Mouse (Mus musculus) intestine, embryonic 14.5 days (tissue): Measurements from ENCODE around the gene 3830417A13Rik. TPM values are rescaled to one million over a fixed set of nuclear protein-coding genes. Genes with fewer than 3 reads are reported as not detected.

Source experiments
- ATAC-seq: fragments of 200-750 bp; cut with Nextera tagmentation; replicated peaks from 2 replicates; pipeline ENCODE4 v1.8.0; 2017; ENCODE audit warnings: low read depth, moderate number of reproducible peaks, moderate TSS enrichment, moderate library complexity; ENCODE audit not compliant: low FRiP score, low TSS enrichment
- DNase-seq: peaks from one replicate; pipeline ENCODE4 v3.0.0-alpha.2; 2018; ENCODE audit warnings: low spot score
- H3K27ac ChIP-seq: fragments of 300-500 bp; sonication (generic); 2 replicates; pipeline ENCODE4 v1.5.1; 2014; ENCODE audit warnings: low read depth, mild to moderate bottlenecking, control low read depth
- H3K27me3 ChIP-seq: fragments of 300-500 bp; sonication (generic); replicated peaks from 2 replicates; pipeline ENCODE4 v1.6.1; 2014; ENCODE audit warnings: low read length, control low read depth; ENCODE audit not compliant: control insufficient read depth, insufficient read depth
- H3K36me3 ChIP-seq: fragments of 300-500 bp; sonication (generic); 2 replicates; pipeline ENCODE4 v1.6.1; 2014; ENCODE audit warnings: low read length, control low read depth; ENCODE audit not compliant: control insufficient read depth, insufficient read depth
- H3K4me1 ChIP-seq: fragments of 300-500 bp; sonication (generic); replicated peaks from 2 replicates; pipeline ENCODE4 v1.6.1; 2014; ENCODE audit warnings: low read length, control low read depth, mixed read lengths; ENCODE audit not compliant: control insufficient read depth, insufficient read depth
- H3K4me2 ChIP-seq: fragments of 300-500 bp; sonication (generic); 2 replicates; pipeline ENCODE4 v1.6.1; 2014; ENCODE audit warnings: low read length
- H3K4me3 ChIP-seq: fragments of 300-500 bp; sonication (generic); 2 replicates; pipeline ENCODE4 v1.5.1; 2014; ENCODE audit warnings: low read depth, low read length, control low read depth, mixed read lengths
- H3K9ac ChIP-seq: fragments of 300-500 bp; sonication (generic); 2 replicates; pipeline ENCODE4 v1.6.1; 2014; ENCODE audit warnings: mild to moderate bottlenecking, low read length
- H3K9me3 ChIP-seq: fragments of 300-500 bp; sonication (generic); 2 replicates; pipeline ENCODE4 v1.6.1; 2016; ENCODE audit warnings: low read length, control low read depth; ENCODE audit not compliant: control insufficient read depth
- WGBS: fragments of 180-500 bp; shearing (Covaris S2); extraction: QIAGEN DNeasy Blood & Tissue Kit; methylation state at CpG from one replicate; pipeline ENCODE4 v1.1.7; 2014; 5-methylcytosine and 5-hydroxymethylcytosine counted together
- polyA plus RNA-seq: library from polyadenylated mRNA; unstranded; fragments of >200 nt; fragmentation: Nextera tagmentation; extraction: Ambion mirVana; gene quantifications from 2 replicates; pipeline ENCODE4 v1.2.1, GENCODE M21; 2014

Gene 3830417A13Rik
- polyA plus RNA-seq, result not detected in 2 replicates

DNA sequence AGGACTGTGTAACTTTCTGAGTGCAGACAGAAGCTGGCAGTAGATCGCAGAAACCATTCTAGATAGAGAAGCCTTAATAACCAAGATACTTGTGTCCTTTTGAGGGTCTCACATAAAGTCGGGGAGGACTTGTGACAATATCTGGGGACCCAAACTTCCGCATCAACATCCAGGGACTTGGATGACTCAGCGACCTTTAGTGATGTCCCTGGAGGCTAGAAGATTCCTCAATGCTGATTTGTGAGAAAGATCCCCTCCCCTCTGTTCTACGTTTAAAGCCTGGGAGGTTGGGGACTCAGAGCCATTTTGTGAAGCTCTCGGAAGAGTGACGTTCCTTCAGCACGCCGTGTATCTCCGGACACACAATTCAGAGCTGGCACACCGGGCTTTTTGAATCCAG is at the start of gene 3830417A13Rik:
3830417A13Rik (plus strand) TSS at position 301 of the 400 bp plus-strand sequence.
- Histone ChIP-seq H3K27ac (no peak within 1 kb of the TSS), H3K4me2 (no peak within 1 kb of the TSS), H3K9me3 (no peaks in the 10 kb centered on the region), H3K4me1 (no peaks in the 10 kb centered on the region), H3K36me3 (no peaks in the 10 kb centered on the region), H3K9ac (no peak within 1 kb of the TSS), H3K4me3 (no peak within 1 kb of the TSS), H3K27me3 (no peaks in the 10 kb centered on the region)
- WGBS, result 87% methylated on average over 11 of the region's 11 CpGs
- no peak for DNase-seq
- ATAC-seq, result no peak

DNA sequence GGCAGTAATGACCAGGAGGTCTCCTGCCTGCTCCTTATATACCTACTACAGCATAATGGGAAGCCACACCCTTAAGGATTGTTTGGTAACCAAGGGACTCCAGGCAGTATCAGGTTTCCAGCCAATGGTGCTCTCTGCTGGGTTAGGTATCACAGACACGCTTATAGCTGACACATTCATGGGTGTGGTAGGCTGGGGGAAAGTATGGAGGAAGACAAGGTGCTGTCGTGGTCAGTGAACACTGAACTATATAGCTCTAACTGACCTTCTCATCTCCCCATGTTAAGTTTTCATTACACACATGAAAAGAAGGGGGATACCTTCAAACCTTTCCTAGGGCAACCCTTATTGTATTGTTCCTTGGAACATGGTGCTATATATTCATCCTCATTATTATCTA is 21.2 kb upstream of the 3830417A13Rik start, which contains the start of gene Gm6760:
Gm6760 (minus strand) TSS at position 101 of the 400 bp plus-strand sequence.
- no peak for ATAC-seq
- H3K4me3 ChIP-seq, result no peak within 1 kb of the TSS

DNA sequence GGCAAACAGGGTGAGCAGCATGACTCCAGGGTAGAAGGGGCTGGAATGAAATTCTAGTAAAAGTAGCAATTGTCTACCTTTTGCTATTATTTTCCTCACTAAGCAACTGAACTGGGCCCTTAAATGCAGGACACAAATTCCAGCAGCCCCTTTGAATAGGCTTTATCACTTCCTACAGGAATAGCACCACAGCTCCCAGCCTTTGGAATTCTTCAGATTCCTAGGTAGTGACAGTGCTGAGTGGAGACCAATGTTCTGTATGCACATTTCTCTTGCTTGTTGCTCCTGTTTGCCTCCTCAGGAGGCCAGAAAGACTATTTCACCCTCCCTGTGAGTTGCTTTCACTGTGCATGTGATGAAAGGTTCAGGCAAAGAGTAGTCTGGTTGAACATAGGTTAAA is 7.9 kb downstream of the 3830417A13Rik start:
- Histone ChIP-seq H3K4me1 (no peaks in the 10 kb centered on the region), H3K4me2 (no peak overlapping the region), H3K36me3 (no peaks in the 10 kb centered on the region), H3K4me3 (no peak overlapping the region), H3K9me3 (no peaks in the 10 kb centered on the region), H3K9ac (no peak overlapping the region), H3K27me3 (no peaks in the 10 kb centered on the region), H3K27ac (no peak overlapping the region)
- ATAC-seq (no peak), DNase-seq (no peak)

More for the DNA sequence above, 21.2 kb upstream of the 3830417A13Rik start, which contains the start of gene Gm6760:
- Histone ChIP-seq H3K27ac (no peak within 1 kb of the TSS), H3K9me3 (no peaks in the 10 kb centered on the region), H3K36me3 (no peaks in the 10 kb centered on the region), H3K27me3 (no peaks in the 10 kb centered on the region), H3K9ac (no peak within 1 kb of the TSS), H3K4me1 (no peaks in the 10 kb centered on the region), H3K4me2 (no peak within 1 kb of the TSS)
- 68% methylated on average over 2 of the region's 2 CpGs for WGBS
- no peak for DNase-seq

Other genes with a start within 250 kb of the 3830417A13Rik start
- not detected in 2 replicates for gene Gm6760, start 21.4 kb upstream of the 3830417A13Rik start, polyA plus RNA-seq
- 5.2 and 5.5 TPM in 2 replicates for gene Slitrk4, start 103.4 kb downstream of the 3830417A13Rik start, polyA plus RNA-seq